Mouse (Mus musculus): Measurements from ENCODE around the gene Scn1b.

- TF ChIP-seq POLR2A (IDR thresholded peaks at IDR 0.05; ENCODE audit: low read depth, low read length) (no peak), ETS1 (conservative IDR thresholded peaks at IDR 0.05; ENCODE audit: low read depth, low read length) (no peak)
These were observed 29.1 kb downstream of the Scn1b start for GRCm38 (mm10) chr7:31097583-31098248.
